Mouse (Mus musculus) spleen, postnatal 14 days (tissue): ENCODE data around the gene Cela1.

Experiments
- DNase-seq, 2 experiments: peaks; one replicate each; pipeline ENCODE4 v3.0.0; 2021 to 2022; ENCODE audit warnings: low spot score in 2 of 2

Gene Cela1

GRCm38 (mm10) chr15:100635851-100636645 lies 51.7 kb downstream of the Cela1 start:
- DNase-seq = no peak

DNA sequence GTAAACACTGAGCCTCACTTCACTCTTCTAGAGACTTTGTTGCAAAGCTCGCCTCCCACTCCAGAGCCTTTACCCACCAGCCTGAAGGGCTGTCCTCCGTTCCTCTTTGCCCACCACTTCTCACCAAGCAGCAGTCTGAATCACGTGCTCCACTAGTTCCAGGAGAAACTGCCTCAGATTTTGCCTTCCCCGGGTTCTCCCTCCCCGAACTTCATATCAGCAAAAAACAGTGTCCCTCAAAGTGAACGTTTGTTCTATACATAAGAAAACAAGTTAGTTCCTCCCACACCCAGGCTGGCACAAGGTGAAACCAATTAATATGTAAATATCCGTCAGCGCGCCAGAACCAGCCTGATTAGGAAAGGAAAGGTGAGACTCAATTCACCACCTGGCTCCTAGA lies 52.5 kb downstream of the Cela1 start:
- no peak for DNase-seq

- DNase-seq = no peak
These were observed 54.4 kb downstream of the Cela1 start for GRCm38 (mm10) chr15:100633341-100633740.

- DNase-seq = no peak
These were observed 55.4 kb downstream of the Cela1 start for GRCm38 (mm10) chr15:100632323-100632722.

DNA sequence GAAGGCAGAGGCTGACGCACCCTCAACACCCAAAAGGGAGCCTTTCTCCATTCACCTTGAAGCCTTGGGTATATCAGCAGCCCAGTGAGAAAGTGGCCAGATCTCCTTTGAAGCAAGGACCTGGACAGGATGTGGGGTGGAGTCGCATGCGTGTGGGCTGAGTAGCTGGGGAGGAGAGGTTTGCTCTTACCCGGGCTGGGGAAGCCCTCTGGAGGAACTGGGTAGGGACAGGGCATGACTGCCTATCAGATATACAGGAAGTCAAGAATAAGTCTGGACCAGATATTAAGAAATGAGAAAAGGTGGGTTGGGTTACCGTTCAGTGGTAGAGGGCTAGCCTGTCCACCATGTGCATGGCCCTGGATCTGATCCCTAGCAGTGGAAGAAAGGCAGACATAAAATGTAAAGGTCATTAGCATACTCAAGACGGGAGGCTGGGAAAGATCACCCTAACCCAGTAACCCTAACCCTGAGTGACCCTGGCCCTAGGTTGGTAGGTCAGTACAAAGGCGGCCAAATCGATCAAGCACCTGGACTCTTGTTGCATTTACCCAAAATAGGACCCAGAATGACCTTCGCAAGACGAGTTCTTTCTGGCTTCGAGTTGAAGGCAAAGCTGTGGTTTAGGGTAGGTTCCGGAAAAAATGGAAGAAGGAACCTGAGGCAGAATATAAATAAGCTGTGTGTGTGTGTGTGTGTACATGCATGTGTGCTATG lies 56.1 kb downstream of the Cela1 start:
- no peak for DNase-seq

- DNase-seq = no peak
These were observed 57.6 kb downstream of the Cela1 start for GRCm38 (mm10) chr15:100630126-100630525.

DNA sequence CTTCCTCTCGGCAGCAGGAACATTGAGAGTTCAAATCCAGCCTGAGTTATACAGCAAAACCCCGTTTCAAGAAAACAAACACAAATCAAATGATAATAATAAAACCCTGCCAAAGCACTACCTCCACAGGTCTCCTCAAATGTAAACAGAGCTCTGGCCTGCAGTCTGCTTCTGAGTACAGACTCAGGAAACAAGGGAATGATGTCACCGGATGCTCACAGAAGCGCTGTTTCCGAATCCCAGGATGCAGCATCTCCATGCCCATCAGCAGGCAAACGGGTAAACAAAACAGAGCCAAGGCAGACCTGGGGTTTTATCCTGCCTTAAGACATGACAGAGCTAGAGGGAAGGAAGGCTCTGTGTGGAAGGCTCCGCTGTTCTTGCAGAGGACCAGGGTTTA lies 58.9 kb downstream of the Cela1 start:
- DNase-seq = no peak

DNA sequence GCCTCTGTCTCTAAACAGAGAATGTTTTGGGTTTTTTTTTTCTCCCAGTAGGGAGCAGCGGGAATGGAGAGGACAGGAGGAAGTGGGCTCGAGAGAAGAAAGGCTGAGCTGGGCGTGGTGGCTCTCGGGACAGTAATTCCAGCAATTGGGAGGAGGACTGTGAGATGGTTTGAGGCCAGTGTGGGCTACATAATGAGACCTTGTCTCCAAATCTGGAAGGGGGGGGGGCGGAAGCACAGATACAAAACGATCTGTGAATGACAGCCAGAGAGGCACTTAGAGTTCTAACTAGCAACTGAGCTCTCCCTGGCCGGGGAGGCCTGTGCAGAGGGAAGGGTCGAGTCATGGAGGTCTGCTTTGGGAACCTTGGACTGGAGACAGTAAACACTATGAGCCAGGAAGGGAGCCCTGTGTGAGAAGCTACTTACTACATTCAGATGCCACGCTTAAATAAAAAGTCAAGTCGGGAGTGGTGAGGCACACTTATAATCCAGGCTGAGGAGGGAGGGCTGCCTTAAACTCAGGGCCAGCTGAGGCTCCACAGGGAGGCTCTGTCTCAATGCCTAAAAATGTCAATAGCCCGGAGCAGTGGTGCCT lies 59.8 kb downstream of the Cela1 start:
- no peak for DNase-seq

- DNase-seq = no peak
These were observed 60.4 kb downstream of the Cela1 start for GRCm38 (mm10) chr15:100627287-100627686.

GRCm38 (mm10) chr15:100624435-100624834 lies 63.3 kb downstream of the Cela1 start:
- DNase-seq = no peak
